Mouse (Mus musculus): ENCODE measurements at regions not wholly inside any gene's neighbourhood (a gene's known extent, or its start where the extent isn't known, plus 50 kb on each side); places are given as distances from the start of the nearest gene placed in this dataset.

DNA sequence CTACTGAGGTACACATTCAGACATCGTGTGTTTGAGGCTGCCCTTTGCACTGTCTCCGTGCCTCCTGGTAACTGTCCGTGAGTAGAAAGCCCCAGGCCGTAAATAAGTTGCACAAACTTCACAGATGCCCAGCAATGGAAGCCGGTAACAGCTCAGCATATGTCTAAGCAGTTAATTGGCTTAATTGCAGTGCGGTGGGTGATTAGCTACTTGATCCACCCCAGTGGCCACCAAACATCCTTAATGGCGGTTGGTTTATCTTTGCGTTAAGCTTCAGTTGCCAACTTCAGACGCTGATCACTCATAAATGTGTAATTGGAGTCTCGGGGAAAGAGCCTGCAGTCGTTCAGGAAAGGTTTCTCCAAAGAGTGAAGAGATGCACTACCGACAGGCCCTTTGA, 135.3 kb downstream of the Gm26897 start:
- Histone ChIP-seq H3K36me3 (ENCODE audit: control insufficient read depth, insufficient read depth, low read length) (no peaks in the 10 kb centered on the region), H3K4me1 (ENCODE audit: control insufficient read depth, insufficient read depth, low read length) (0 out of 2 replicates have a peak, but pooled peaks cover 4% of the 10 kb centered on the region), H3K9ac (ENCODE audit: low read length) (no peak overlapping the region), H3K27ac (ENCODE audit: low read length) (no peak overlapping the region), H3K4me3 (replicated peaks; ENCODE audit: low read length) (no peak overlapping the region), H3K27me3 (ENCODE audit: control insufficient read depth, insufficient read depth, low read length) (no peaks in the 10 kb centered on the region; the same call in 1 of the 2 replicates), H3K4me2 (ENCODE audit: low read depth, low read length) (no peak overlapping the region), H3K9me3 (replicated peaks; ENCODE audit: control insufficient read depth, low read length) (peaks cover 17% of the 10 kb centered on the region)
- ATAC-seq (ENCODE audit: insufficient read depth, low FRiP score): no peak
- 78% methylated on average over 12 of the region's 12 CpGs for WGBS

GRCm38 (mm10) chr5:111877165-111877793, 143.6 kb downstream of the Gm26897 start:
- ATAC-seq (ENCODE audit: insufficient read depth, low FRiP score): peak; percentile 47; the same call in 1 of the 2 replicates

DNA sequence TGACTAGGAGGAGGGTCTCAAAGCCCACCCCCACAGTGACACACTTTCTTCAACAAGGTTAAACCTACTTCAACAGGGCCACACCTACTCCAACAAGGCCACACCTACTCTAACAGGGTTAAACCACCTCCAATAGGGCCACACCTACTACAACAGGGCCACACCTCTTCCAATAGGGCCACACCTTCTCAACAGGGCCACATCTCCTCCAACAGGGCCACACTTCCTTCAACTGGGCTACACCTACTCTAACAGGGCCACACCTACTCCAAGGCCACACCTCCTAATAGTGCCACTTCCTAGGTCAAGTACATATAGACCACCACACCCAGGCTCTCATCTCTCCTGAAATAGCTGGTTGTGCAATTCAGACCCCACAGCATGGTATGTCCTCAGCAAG, 145.3 kb downstream of the Gm26897 start:
- Histone ChIP-seq H3K27ac (ENCODE audit: low read length) (no peak overlapping the region), H3K4me2 (ENCODE audit: low read depth, low read length) (no peak overlapping the region), H3K9me3 (replicated peaks; ENCODE audit: control insufficient read depth, low read length) (no peaks in the 10 kb centered on the region), H3K9ac (ENCODE audit: low read length) (no peak overlapping the region), H3K27me3 (ENCODE audit: control insufficient read depth, insufficient read depth, low read length) (no peaks in the 10 kb centered on the region), H3K4me3 (replicated peaks; ENCODE audit: low read length) (no peak overlapping the region), H3K4me1 (ENCODE audit: control insufficient read depth, insufficient read depth, low read length) (peaks cover 8% of the 10 kb centered on the region), H3K36me3 (ENCODE audit: control insufficient read depth, insufficient read depth, low read length) (no peaks in the 10 kb centered on the region)
- no peak for ATAC-seq (ENCODE audit: insufficient read depth, low FRiP score)

More at GRCm38 (mm10) chr5:111877165-111877793, 143.6 kb downstream of the Gm26897 start:
- Histone ChIP-seq H3K4me3 (replicated peaks; ENCODE audit: low read length) (no peak overlapping the region), H3K36me3 (ENCODE audit: control insufficient read depth, insufficient read depth, low read length) (no peaks in the 10 kb centered on the region), H3K27me3 (ENCODE audit: control insufficient read depth, insufficient read depth, low read length) (no peaks in the 10 kb centered on the region), H3K27ac (ENCODE audit: low read length) (peak overlapping the region; percentile 47; the same call in 1 of the 2 replicates), H3K9ac (ENCODE audit: low read length) (0 out of 2 replicates have a peak overlapping the region, but pooled peaks have one; percentile 29), H3K4me2 (ENCODE audit: low read depth, low read length) (no peak overlapping the region), H3K4me1 (ENCODE audit: control insufficient read depth, insufficient read depth, low read length) (peaks cover 8% of the 10 kb centered on the region), H3K9me3 (replicated peaks; ENCODE audit: control insufficient read depth, low read length) (no peaks in the 10 kb centered on the region; the same call in 1 of the 2 replicates)
- 5% methylated on average over 8 of the region's 8 CpGs for WGBS

DNA sequence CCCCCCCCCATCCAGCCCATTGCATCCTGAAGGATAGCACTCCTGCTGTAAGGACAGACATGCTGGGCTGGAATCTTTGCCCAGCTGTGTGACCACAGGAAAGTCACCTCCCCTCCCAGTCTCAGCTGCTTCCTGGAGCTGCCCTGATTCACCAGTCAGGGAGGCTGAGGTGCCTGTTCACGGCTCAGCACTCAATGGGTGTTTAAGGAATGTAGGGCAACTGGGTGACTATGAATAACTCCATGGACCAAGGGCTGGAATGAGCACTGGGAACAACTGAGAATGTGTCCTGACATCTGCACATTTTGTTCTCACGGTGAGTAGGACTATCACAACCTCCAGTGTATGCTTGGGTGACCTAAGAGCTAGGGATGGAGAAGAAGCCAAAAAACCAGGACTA, 146.5 kb downstream of the Gm26897 start:
- Histone ChIP-seq H3K4me1 (ENCODE audit: control insufficient read depth, insufficient read depth, low read length) (peaks cover 8% of the 10 kb centered on the region), H3K27me3 (ENCODE audit: control insufficient read depth, insufficient read depth, low read length) (no peaks in the 10 kb centered on the region), H3K4me3 (replicated peaks; ENCODE audit: low read length) (no peak overlapping the region), H3K4me2 (ENCODE audit: low read depth, low read length) (no peak overlapping the region), H3K9me3 (replicated peaks; ENCODE audit: control insufficient read depth, low read length) (no peaks in the 10 kb centered on the region), H3K9ac (ENCODE audit: low read length) (no peak overlapping the region), H3K36me3 (ENCODE audit: control insufficient read depth, insufficient read depth, low read length) (no peaks in the 10 kb centered on the region), H3K27ac (ENCODE audit: low read length) (no peak overlapping the region)
- ATAC-seq (ENCODE audit: insufficient read depth, low FRiP score): no peak
- WGBS: 69% methylated on average over 2 of the region's 2 CpGs

DNA sequence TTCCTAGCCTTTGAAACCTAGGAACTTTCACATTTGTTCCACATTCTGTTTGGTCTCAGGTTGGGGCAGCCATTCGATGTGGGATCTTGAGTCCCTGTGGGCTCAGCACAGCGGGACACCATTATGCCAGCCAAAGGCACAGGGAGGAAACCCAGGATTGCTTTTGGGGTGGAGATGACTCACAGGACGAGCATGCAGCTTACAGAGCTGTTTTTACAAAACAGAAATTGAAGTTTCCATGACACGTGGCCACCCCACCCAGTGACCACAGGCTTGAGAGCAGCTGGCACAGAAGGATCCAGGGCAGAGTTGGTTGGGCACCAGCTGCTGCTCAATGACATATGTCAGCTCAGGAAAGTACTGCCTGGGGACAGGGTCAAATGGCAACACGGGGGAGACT, 147.8 kb downstream of the Gm26897 start:
- WGBS: 44% methylated on average over 5 of the region's 5 CpGs
- no peak overlapping the region for H3K9ac ChIP-seq (ENCODE audit: low read length)
- H3K27ac ChIP-seq (ENCODE audit: low read length): no peak overlapping the region
- H3K36me3 ChIP-seq (ENCODE audit: control insufficient read depth, insufficient read depth, low read length): no peaks in the 10 kb centered on the region
- no peak overlapping the region for H3K4me2 ChIP-seq (ENCODE audit: low read depth, low read length)
- H3K27me3 ChIP-seq (ENCODE audit: control insufficient read depth, insufficient read depth, low read length): no peaks in the 10 kb centered on the region
- H3K4me3 ChIP-seq (replicated peaks; ENCODE audit: low read length): no peak overlapping the region
- no peak for ATAC-seq (ENCODE audit: insufficient read depth, low FRiP score)
- H3K9me3 ChIP-seq (replicated peaks; ENCODE audit: control insufficient read depth, low read length): no peaks in the 10 kb centered on the region
- H3K4me1 ChIP-seq (ENCODE audit: control insufficient read depth, insufficient read depth, low read length): peaks cover 8% of the 10 kb centered on the region

DNA sequence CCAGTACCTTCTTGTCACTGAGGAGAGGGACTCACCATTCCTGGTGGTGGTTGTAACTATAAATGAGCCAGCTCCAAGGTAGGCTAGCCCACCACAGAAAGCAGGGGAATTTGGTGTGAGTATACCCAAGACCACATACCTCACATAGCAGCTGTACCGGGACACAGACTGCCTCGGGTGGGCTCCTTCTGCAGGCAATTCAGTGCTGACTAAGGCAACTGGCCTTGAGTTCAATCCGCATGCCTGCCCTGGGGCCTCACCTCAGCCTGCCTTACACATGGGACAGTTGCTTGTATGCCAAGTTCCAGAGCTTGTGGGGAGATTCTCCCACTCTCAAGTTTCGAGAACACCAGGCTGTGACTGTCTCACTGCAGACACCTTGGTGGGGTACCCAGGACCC, 153.6 kb downstream of the Gm26897 start:
- H3K4me2 ChIP-seq (ENCODE audit: low read depth, low read length): no peak overlapping the region
- H3K4me1 ChIP-seq (ENCODE audit: control insufficient read depth, insufficient read depth, low read length): peaks cover 18% of the 10 kb centered on the region
- WGBS: 47% methylated on average over 4 of the region's 4 CpGs
- H3K9me3 ChIP-seq (replicated peaks; ENCODE audit: control insufficient read depth, low read length): no peaks in the 10 kb centered on the region
- H3K9ac ChIP-seq (ENCODE audit: low read length): no peak overlapping the region
- ATAC-seq (ENCODE audit: insufficient read depth, low FRiP score): no peak
- H3K36me3 ChIP-seq (ENCODE audit: control insufficient read depth, insufficient read depth, low read length): no peaks in the 10 kb centered on the region
- H3K27ac ChIP-seq (ENCODE audit: low read length): no peak overlapping the region
- H3K27me3 ChIP-seq (ENCODE audit: control insufficient read depth, insufficient read depth, low read length): no peaks in the 10 kb centered on the region
- no peak overlapping the region for H3K4me3 ChIP-seq (replicated peaks; ENCODE audit: low read length)

GRCm38 (mm10) chr5:111890800-111891199, 157.1 kb downstream of the Gm26897 start:
- peak; percentile 81 for ATAC-seq (ENCODE audit: insufficient read depth, low FRiP score)
- WGBS: 29% methylated on average over 7 of the region's 7 CpGs
- no peaks in the 10 kb centered on the region for H3K36me3 ChIP-seq (ENCODE audit: control insufficient read depth, insufficient read depth, low read length)
- no peaks in the 10 kb centered on the region for H3K9me3 ChIP-seq (replicated peaks; ENCODE audit: control insufficient read depth, low read length)
- H3K4me1 ChIP-seq (ENCODE audit: control insufficient read depth, insufficient read depth, low read length): peaks cover 36% of the 10 kb centered on the region
- H3K9ac ChIP-seq (ENCODE audit: low read length): no peak overlapping the region
- no peak overlapping the region for H3K4me3 ChIP-seq (replicated peaks; ENCODE audit: low read length)
- no peak overlapping the region for H3K4me2 ChIP-seq (ENCODE audit: low read depth, low read length)
- no peaks in the 10 kb centered on the region for H3K27me3 ChIP-seq (ENCODE audit: control insufficient read depth, insufficient read depth, low read length)
- H3K27ac ChIP-seq (ENCODE audit: low read length): peak overlapping the region; percentile 89

DNA sequence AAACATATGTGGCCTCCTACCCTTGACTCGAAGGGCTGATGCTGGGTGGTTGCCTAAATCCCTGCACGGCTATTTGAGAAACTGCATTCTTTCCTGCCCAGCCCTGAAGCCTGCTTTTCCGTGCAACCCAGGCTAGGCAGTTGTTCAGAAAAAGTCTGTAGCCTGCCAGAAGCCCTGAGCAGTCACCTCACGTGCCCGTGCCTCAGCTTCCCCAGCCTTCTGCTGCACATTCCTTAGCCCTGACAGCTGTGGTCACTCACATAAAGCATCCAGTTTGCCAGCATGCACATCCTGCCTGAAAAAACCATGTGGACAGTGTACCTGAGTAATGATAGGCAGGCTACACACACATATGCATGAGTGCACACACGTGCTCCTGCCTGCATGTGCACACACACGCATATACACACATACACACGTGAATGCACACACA, 157.6 kb downstream of the Gm26897 start:
- Histone ChIP-seq H3K36me3 (ENCODE audit: control insufficient read depth, insufficient read depth, low read length) (no peaks in the 10 kb centered on the region), H3K9me3 (replicated peaks; ENCODE audit: control insufficient read depth, low read length) (no peaks in the 10 kb centered on the region), H3K27me3 (ENCODE audit: control insufficient read depth, insufficient read depth, low read length) (no peaks in the 10 kb centered on the region), H3K27ac (ENCODE audit: low read length) (peak overlapping the region; percentile 89), H3K4me1 (ENCODE audit: control insufficient read depth, insufficient read depth, low read length) (peaks cover 36% of the 10 kb centered on the region), H3K4me3 (replicated peaks; ENCODE audit: low read length) (no peak overlapping the region), H3K9ac (ENCODE audit: low read length) (no peak overlapping the region), H3K4me2 (ENCODE audit: low read depth, low read length) (no peak overlapping the region)
- peak; percentile 42 for ATAC-seq (ENCODE audit: insufficient read depth, low FRiP score)
- WGBS: 47% methylated on average over 8 of the region's 8 CpGs

DNA sequence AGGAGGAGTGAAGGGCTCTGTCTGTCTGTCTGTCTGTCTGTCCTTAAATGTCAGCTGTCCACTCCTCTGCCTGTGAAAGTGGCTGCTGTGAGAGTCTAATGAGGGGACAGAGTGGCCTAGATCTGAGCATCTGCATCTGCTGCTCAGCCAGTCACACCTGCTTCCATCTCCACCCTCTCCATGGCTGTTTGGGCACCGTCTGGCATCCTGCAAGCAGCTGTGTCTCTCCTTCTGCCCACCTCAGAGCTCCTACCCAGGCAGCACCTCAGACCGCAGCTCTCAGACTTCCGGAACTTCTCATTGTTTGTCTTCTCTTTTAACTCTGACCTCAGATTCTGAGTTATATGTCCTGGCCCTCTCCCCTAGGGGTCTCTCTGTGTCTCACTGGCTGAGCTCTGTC, 159.2 kb downstream of the Gm26897 start:
- 34% methylated on average over 3 of the region's 3 CpGs for WGBS
- Histone ChIP-seq H3K36me3 (ENCODE audit: control insufficient read depth, insufficient read depth, low read length) (no peaks in the 10 kb centered on the region), H3K4me3 (replicated peaks; ENCODE audit: low read length) (no peak overlapping the region), H3K27me3 (ENCODE audit: control insufficient read depth, insufficient read depth, low read length) (no peaks in the 10 kb centered on the region), H3K27ac (ENCODE audit: low read length) (peak overlapping the region; percentile 75; the same call in 1 of the 2 replicates), H3K9ac (ENCODE audit: low read length) (no peak overlapping the region), H3K4me1 (ENCODE audit: control insufficient read depth, insufficient read depth, low read length) (peaks cover 36% of the 10 kb centered on the region), H3K4me2 (ENCODE audit: low read depth, low read length) (no peak overlapping the region), H3K9me3 (replicated peaks; ENCODE audit: control insufficient read depth, low read length) (no peaks in the 10 kb centered on the region)
- ATAC-seq (ENCODE audit: insufficient read depth, low FRiP score): no peak
